Mouse (Mus musculus): ENCODE measurements at regions not wholly inside any gene's neighbourhood (a gene's known extent, or its start where the extent isn't known, plus 50 kb on each side); places are given as distances from the start of the nearest gene placed in this dataset.

DNA sequence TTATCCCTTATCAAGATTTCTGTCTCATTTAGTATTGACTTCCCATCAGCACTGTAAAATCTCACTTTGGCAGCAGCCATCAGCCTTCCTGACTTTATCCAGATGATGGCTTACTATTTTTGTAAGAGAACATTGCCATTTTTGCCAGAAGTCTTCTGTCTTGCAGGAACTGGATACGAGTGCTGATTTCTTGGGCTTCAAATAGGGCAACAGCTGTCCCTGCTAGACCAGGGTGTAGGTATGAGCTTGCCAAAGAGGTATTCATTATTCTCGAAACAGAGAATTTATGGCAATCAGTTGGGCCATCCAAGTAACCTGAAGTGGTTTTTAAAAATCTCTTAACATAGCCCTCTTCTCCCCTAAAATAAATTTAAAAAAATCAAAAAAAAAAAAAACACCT is 254.6 kb downstream of the 9330182O14Rik start:
- no peaks in the 10 kb centered on the region for H3K9me3 ChIP-seq (replicated peaks; ENCODE audit: control insufficient read depth, low read length)
- H3K36me3 ChIP-seq (replicated peaks; ENCODE audit: control insufficient read depth, insufficient read depth, low read length) = no peaks in the 10 kb centered on the region
- no peak overlapping the region for H3K9ac ChIP-seq (replicated peaks; ENCODE audit: low read depth, low read length)
- no peak overlapping the region for H3K4me2 ChIP-seq (ENCODE audit: low read depth, low read length)
- 64% methylated on average over 2 of the region's 2 CpGs for WGBS
- ATAC-seq (ENCODE audit: insufficient read depth, low read depth) (no peak), DNase-seq (ENCODE audit: low spot score) (no peak)
- no peaks in the 10 kb centered on the region for H3K27me3 ChIP-seq (ENCODE audit: control insufficient read depth, insufficient read depth, low read length)
- no peaks in the 10 kb centered on the region for H3K4me1 ChIP-seq (ENCODE audit: control insufficient read depth, insufficient read depth)
- H3K4me3 ChIP-seq (ENCODE audit: low read depth, low read length) = no peak overlapping the region
- H3K27ac ChIP-seq (ENCODE audit: low read depth) = no peak overlapping the region
- no peak for TF ChIP-seq EP300 (IDR thresholded peaks at IDR 0.05; ENCODE audit: low read depth)
- TF ChIP-seq CTCF (IDR thresholded peaks at IDR 0.05; ENCODE audit: low read depth) = no peak

DNA sequence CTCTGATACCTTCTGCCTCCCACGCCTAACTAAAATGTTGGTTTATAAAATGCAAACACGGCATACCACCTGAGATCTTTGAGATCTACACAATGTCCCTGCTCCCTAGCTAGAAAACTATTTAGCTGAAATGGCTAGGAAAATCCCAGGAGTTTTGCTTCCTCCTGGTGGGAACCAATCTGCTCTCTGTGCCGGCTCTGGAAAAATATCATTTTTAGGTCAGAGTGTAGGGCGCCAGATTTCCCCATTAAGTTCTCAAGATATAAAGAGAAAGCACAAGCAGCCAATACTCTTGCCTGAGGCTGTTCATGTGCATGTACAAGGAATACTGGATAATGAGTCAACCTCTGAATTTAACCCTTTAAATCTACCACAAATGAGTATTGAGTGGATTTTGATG is 301.0 kb downstream of the 9330182O14Rik start:
- H3K9me3 ChIP-seq (replicated peaks; ENCODE audit: control insufficient read depth, low read length) = no peaks in the 10 kb centered on the region
- no peak for TF ChIP-seq CTCF (IDR thresholded peaks at IDR 0.05; ENCODE audit: low read depth)
- no peak for TF ChIP-seq EP300 (IDR thresholded peaks at IDR 0.05; ENCODE audit: low read depth)
- H3K27ac ChIP-seq (ENCODE audit: low read depth) = no peak overlapping the region
- no peak for ATAC-seq (ENCODE audit: insufficient read depth, low read depth)
- no peaks in the 10 kb centered on the region for H3K27me3 ChIP-seq (ENCODE audit: control insufficient read depth, insufficient read depth, low read length)
- no peaks in the 10 kb centered on the region for H3K36me3 ChIP-seq (replicated peaks; ENCODE audit: control insufficient read depth, insufficient read depth, low read length)
- no peak overlapping the region for H3K4me3 ChIP-seq (ENCODE audit: low read depth, low read length)
- no peak overlapping the region for H3K4me2 ChIP-seq (ENCODE audit: low read depth, low read length)
- no peak overlapping the region for H3K9ac ChIP-seq (replicated peaks; ENCODE audit: low read depth, low read length)
- WGBS = 88% methylated on average over 4 of the region's 4 CpGs
- no peaks in the 10 kb centered on the region for H3K4me1 ChIP-seq (ENCODE audit: control insufficient read depth, insufficient read depth)
- DNase-seq (ENCODE audit: low spot score) = no peak

DNA sequence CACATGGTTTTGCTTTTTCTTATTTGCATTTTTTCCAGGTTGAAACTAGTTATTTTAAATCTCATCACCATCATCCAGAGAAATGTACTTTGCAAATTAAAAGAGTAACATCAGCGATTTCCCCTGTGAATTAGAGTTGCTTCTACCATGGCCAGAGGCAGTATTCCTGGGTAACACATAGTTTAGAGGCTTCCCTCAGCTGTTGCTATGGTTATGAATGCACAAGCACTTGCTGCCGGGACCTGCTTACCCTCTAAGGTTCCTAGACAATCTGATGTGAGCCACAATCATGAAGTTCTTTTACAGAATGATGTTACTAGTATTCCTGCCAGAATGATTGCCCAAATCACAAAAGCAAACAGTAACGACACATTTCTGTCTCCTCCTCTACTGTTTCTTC is 302.5 kb downstream of the 9330182O14Rik start:
- TF ChIP-seq CTCF (IDR thresholded peaks at IDR 0.05; ENCODE audit: low read depth) (no peak), EP300 (IDR thresholded peaks at IDR 0.05; ENCODE audit: low read depth) (no peak)
- ATAC-seq (ENCODE audit: insufficient read depth, low read depth) = no peak
- H3K27ac ChIP-seq (ENCODE audit: low read depth) = no peak overlapping the region
- H3K4me2 ChIP-seq (ENCODE audit: low read depth, low read length) = no peak overlapping the region
- H3K4me3 ChIP-seq (ENCODE audit: low read depth, low read length) = no peak overlapping the region
- H3K36me3 ChIP-seq (replicated peaks; ENCODE audit: control insufficient read depth, insufficient read depth, low read length) = no peaks in the 10 kb centered on the region
- H3K4me1 ChIP-seq (ENCODE audit: control insufficient read depth, insufficient read depth) = no peaks in the 10 kb centered on the region
- no peaks in the 10 kb centered on the region for H3K9me3 ChIP-seq (replicated peaks; ENCODE audit: control insufficient read depth, low read length)
- no peak overlapping the region for H3K9ac ChIP-seq (replicated peaks; ENCODE audit: low read depth, low read length)
- no peaks in the 10 kb centered on the region for H3K27me3 ChIP-seq (ENCODE audit: control insufficient read depth, insufficient read depth, low read length)
- WGBS = 58% methylated on average over 3 of the region's 3 CpGs
- no peak for DNase-seq (ENCODE audit: low spot score)

DNA sequence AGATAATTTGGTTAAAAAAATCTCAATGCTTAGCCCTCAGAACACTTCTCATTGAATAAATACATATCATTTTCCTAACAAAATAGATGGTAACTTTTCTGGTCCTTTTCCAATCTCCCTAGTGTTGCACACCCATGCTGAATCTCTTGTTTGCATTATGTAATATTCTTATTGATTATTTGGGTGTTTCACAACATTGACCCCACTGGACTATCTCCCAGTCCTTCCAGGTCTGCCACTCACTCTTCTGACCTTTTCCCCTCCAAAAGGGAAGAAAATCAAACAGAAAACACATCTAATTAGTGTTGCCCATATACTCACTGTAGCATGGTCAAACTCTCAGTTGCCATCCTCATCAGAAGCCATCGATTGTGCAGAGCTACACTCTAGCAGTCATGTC is 305.7 kb downstream of the 9330182O14Rik start:
- WGBS = 81% methylated on average over 1 of the region's 1 CpGs
- no peak for ATAC-seq (ENCODE audit: insufficient read depth, low read depth)
- Histone ChIP-seq H3K4me3 (ENCODE audit: low read depth, low read length) (no peak overlapping the region), H3K27me3 (ENCODE audit: control insufficient read depth, insufficient read depth, low read length) (no peaks in the 10 kb centered on the region), H3K36me3 (replicated peaks; ENCODE audit: control insufficient read depth, insufficient read depth, low read length) (no peaks in the 10 kb centered on the region), H3K27ac (ENCODE audit: low read depth) (no peak overlapping the region), H3K4me1 (ENCODE audit: control insufficient read depth, insufficient read depth) (no peaks in the 10 kb centered on the region), H3K9ac (replicated peaks; ENCODE audit: low read depth, low read length) (no peak overlapping the region), H3K4me2 (ENCODE audit: low read depth, low read length) (no peak overlapping the region), H3K9me3 (replicated peaks; ENCODE audit: control insufficient read depth, low read length) (no peaks in the 10 kb centered on the region)
- no peak for DNase-seq (ENCODE audit: low spot score)
- TF ChIP-seq CTCF (IDR thresholded peaks at IDR 0.05; ENCODE audit: low read depth) = no peak
- TF ChIP-seq EP300 (IDR thresholded peaks at IDR 0.05; ENCODE audit: low read depth) = no peak

DNA sequence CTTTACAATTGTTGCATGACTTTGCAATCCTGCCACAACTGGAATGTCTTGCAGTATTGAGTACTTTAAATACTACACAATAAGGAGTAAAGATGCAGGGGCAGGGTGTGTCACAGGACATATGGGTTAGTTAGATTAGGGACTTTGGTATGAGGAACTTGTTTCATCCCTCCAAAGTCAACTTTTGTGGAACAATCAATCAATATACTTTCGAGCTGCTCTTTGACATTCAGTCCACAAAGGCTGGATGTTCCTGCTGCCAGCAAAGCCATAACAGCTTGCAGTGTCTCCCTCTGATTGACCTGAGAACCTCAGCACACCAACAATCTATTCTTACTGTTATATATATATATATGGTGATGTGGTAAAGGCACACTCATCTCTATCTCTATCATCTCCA is 314.5 kb downstream of the 9330182O14Rik start:
- ATAC-seq (ENCODE audit: insufficient read depth, low read depth) (no peak), DNase-seq (ENCODE audit: low spot score) (no peak)
- Histone ChIP-seq H3K27me3 (ENCODE audit: control insufficient read depth, insufficient read depth, low read length) (no peaks in the 10 kb centered on the region), H3K9me3 (replicated peaks; ENCODE audit: control insufficient read depth, low read length) (no peaks in the 10 kb centered on the region), H3K36me3 (replicated peaks; ENCODE audit: control insufficient read depth, insufficient read depth, low read length) (no peaks in the 10 kb centered on the region), H3K4me3 (ENCODE audit: low read depth, low read length) (no peak overlapping the region), H3K4me2 (ENCODE audit: low read depth, low read length) (no peak overlapping the region), H3K27ac (ENCODE audit: low read depth) (no peak overlapping the region), H3K9ac (replicated peaks; ENCODE audit: low read depth, low read length) (no peak overlapping the region), H3K4me1 (ENCODE audit: control insufficient read depth, insufficient read depth) (no peaks in the 10 kb centered on the region)
- TF ChIP-seq EP300 (IDR thresholded peaks at IDR 0.05; ENCODE audit: low read depth) (no peak), CTCF (IDR thresholded peaks at IDR 0.05; ENCODE audit: low read depth) (no peak)
- WGBS = 75% methylated on average over 1 of the region's 1 CpGs

DNA sequence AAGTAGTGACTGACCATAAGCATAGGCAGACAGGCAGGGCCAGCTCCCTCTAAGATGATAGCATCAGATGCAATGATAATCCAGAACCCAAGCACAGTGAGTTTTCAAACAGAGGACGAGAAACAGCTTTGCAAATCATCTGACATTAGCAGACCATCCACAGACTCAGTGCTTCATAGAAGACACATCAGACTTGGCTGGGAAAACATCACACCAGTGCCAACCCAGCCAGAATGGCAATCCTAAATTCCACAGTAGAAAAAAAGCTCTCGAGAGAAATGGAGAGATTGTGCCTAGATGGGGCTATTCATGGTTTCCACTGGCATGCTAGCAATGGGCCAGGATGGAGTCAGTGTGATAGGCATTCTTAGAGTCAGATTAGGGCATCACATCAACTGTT is 319.1 kb downstream of the 9330182O14Rik start:
- Histone ChIP-seq H3K27me3 (ENCODE audit: control insufficient read depth, insufficient read depth, low read length) (no peaks in the 10 kb centered on the region), H3K4me1 (ENCODE audit: control insufficient read depth, insufficient read depth) (no peaks in the 10 kb centered on the region), H3K27ac (ENCODE audit: low read depth) (no peak overlapping the region), H3K9me3 (replicated peaks; ENCODE audit: control insufficient read depth, low read length) (no peaks in the 10 kb centered on the region), H3K36me3 (replicated peaks; ENCODE audit: control insufficient read depth, insufficient read depth, low read length) (no peaks in the 10 kb centered on the region), H3K4me2 (ENCODE audit: low read depth, low read length) (no peak overlapping the region), H3K4me3 (ENCODE audit: low read depth, low read length) (no peak overlapping the region), H3K9ac (replicated peaks; ENCODE audit: low read depth, low read length) (no peak overlapping the region)
- ATAC-seq (ENCODE audit: insufficient read depth, low read depth) = no peak
- TF ChIP-seq EP300 (IDR thresholded peaks at IDR 0.05; ENCODE audit: low read depth) (no peak), CTCF (IDR thresholded peaks at IDR 0.05; ENCODE audit: low read depth) (no peak)
- DNase-seq (ENCODE audit: low spot score) = no peak
- 58% methylated on average over 2 of the region's 2 CpGs for WGBS

Data from heart, postnatal 0 days (tissue).